Mouse (Mus musculus) heart, embryonic 16.5 days (tissue): Measurements from ENCODE around the gene Adarb1. TPM values are rescaled to one million over a fixed set of nuclear protein-coding genes. Genes with fewer than 3 reads are reported as not detected.

Experiments
- ATAC-seq: fragments of 200-750 bp; cut with Nextera tagmentation; replicated peaks from 2 replicates; pipeline ENCODE4 v1.8.0; 2017; ENCODE audit warnings: moderate number of reproducible peaks; ENCODE audit not compliant: insufficient read depth, low FRiP score; ENCODE audit errors: extremely low read depth
- H3K27ac ChIP-seq: fragments of 300-500 bp; sonication (generic); 2 replicates; pipeline ENCODE4 v1.5.1; 2014; ENCODE audit warnings: mild to moderate bottlenecking, low read length, control low read depth, moderate library complexity
- H3K27me3 ChIP-seq: fragments of 300-500 bp; sonication (generic); 2 replicates; pipeline ENCODE4 v1.6.1; 2014; ENCODE audit warnings: low read length, mixed read lengths; ENCODE audit not compliant: control insufficient read depth, insufficient read depth
- H3K36me3 ChIP-seq: fragments of 300-500 bp; sonication (generic); 2 replicates; pipeline ENCODE4 v1.6.1; 2014; ENCODE audit not compliant: control insufficient read depth, insufficient read depth
- H3K4me1 ChIP-seq: fragments of 300-500 bp; sonication (generic); 2 replicates; pipeline ENCODE4 v1.6.1; 2014; ENCODE audit warnings: low read length, mixed read lengths; ENCODE audit not compliant: control insufficient read depth, insufficient read depth
- H3K4me2 ChIP-seq: fragments of 300-500 bp; sonication (generic); 2 replicates; pipeline ENCODE4 v1.6.1; 2014; ENCODE audit warnings: low read depth, mild to moderate bottlenecking, control low read depth, low read length
- H3K4me3 ChIP-seq: fragments of 300-500 bp; sonication (generic); 2 replicates; pipeline ENCODE4 v1.5.1; 2014; ENCODE audit warnings: mild to moderate bottlenecking, control low read depth, low read length
- H3K9ac ChIP-seq: fragments of 300-500 bp; sonication (generic); 2 replicates; pipeline ENCODE4 v1.6.1; 2014; ENCODE audit warnings: low read length, control low read depth
- H3K9me3 ChIP-seq: fragments of 300-500 bp; sonication (generic); replicated peaks from 2 replicates; pipeline ENCODE4 v1.6.1; 2016; ENCODE audit warnings: low read length; ENCODE audit not compliant: control insufficient read depth
- WGBS: fragments of 180-500 bp; shearing (Covaris S2); extraction: QIAGEN DNeasy Blood & Tissue Kit; methylation state at CpG from one replicate; pipeline ENCODE4 v1.1.7; 2014; 5-methylcytosine and 5-hydroxymethylcytosine counted together
- polyA plus RNA-seq: library from polyadenylated mRNA; unstranded; fragments of >200 nt; fragmentation: Nextera tagmentation; extraction: Ambion mirVana; gene quantifications from 2 replicates; pipeline ENCODE4 v1.2.1, GENCODE M21; 2015

The Adarb1 gene
- polyA plus RNA-seq, 1 experiment from 2014 or later, result 11.7 TPM

- ATAC-seq, result peak; percentile 83
- Histone ChIP-seq H3K9ac (no peak overlapping the region), H3K4me1 (peaks cover 15% of the 10 kb centered on the region), H3K9me3 (no peaks in the 10 kb centered on the region; the same call in 1 of the 2 replicates), H3K4me3 (no peak overlapping the region), H3K27me3 (no peaks in the 10 kb centered on the region), H3K36me3 (no peaks in the 10 kb centered on the region), H3K4me2 (no peak overlapping the region), H3K27ac (peak overlapping the region; percentile 72)
- WGBS, result 19% methylated on average over 2 of the region's 2 CpGs
Measured at GRCm38 (mm10) chr10:77427610-77428009, 9.5 kb upstream of the Adarb1 start.

DNA sequence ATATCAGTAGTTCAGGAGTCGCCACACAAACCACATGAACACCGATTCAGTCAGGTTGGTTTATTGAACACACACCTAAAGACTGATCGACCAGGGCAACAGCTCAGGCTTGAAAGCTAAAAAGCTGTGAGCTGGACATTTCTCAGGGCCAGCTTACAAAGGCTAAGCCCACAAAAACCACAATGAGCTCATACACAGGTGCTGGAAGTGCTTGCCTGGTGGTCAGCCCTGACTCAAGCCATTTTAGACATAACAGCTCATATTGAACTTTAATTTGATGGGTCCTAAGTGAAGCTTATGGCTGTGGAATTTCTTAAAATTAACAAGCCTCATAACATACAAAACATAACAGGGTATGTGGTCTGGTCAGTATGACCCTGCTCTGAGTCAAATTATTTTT is 2.1 kb upstream of the Adarb1 start:
- 0 out of 2 replicates have a peak, but pooled peaks cover 2% of the 10 kb centered on the region for H3K9me3 ChIP-seq
- no peak overlapping the region for H3K4me2 ChIP-seq
- no peak overlapping the region for H3K9ac ChIP-seq
- WGBS, result 89% methylated on average over 3 of the region's 3 CpGs
- H3K4me1 ChIP-seq, result peaks cover 12% of the 10 kb centered on the region
- H3K36me3 ChIP-seq, result no peaks in the 10 kb centered on the region
- peaks cover 3% of the 10 kb centered on the region; the same call in 1 of the 2 replicates for H3K27me3 ChIP-seq
- no peak for ATAC-seq
- no peak overlapping the region for H3K4me3 ChIP-seq
- H3K27ac ChIP-seq, result no peak overlapping the region

DNA sequence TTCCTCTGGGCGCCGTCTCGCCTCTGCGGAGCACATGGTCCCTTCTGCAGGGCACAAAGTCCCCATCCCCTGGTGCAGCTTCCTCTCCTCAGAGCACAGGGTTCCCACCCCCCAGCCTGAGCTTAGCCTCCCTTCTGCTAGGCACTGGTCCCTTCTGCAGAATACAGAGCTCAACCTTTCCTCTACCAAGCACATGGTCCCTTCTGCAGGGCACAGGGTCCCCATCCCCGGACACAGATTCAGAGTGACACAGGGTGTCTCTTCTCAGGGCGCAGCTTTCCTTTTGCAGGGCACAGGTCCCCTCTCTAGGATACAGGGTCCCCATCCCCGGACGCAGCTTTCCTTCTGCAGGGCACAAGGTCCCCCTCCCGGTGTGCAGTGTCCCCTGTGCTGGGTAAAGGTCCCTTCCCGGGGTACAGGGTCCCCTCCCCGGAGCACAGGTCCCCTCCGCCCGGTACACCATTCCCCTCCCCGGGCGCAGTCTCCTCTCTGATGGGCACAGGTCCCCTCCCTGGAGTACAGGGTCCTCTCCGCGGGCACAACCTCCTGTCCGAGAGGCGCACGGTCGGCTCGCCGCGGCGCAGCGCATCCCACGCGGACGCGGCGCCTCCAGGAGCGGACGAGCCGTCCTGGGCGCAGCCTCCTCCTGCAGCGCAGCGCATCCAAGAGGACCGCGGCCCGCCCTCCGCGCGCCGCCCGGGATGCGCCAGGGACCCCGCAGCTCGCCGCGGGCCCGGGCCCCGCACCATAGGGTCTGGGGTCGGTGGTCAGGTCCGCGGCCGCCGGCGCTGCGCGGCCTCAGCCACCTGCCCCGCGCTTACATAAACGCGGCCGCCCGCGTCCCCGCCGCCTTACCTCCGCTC is 599 bp downstream of the Adarb1 start:
- peaks cover 18% of the 10 kb centered on the region for H3K4me1 ChIP-seq
- peak overlapping the region; percentile 90 for H3K4me3 ChIP-seq
- H3K27me3 ChIP-seq, result peaks cover 3% of the 10 kb centered on the region; the same call in 1 of the 2 replicates
- WGBS, result under 1% methylated on average over 68 of the region's 70 CpGs
- H3K4me2 ChIP-seq, result peak overlapping the region; percentile 79
- H3K9ac ChIP-seq, result peak overlapping the region; percentile 73
- H3K27ac ChIP-seq, result peak overlapping the region; percentile 60
- H3K9me3 ChIP-seq, result 0 out of 2 replicates have a peak, but pooled peaks cover 2% of the 10 kb centered on the region
- no peaks in the 10 kb centered on the region for H3K36me3 ChIP-seq
- peak; percentile 68 for ATAC-seq

GRCm38 (mm10) chr10:77416666-77417239 is 1.3 kb downstream of the Adarb1 start:
- Histone ChIP-seq H3K4me1 (peaks cover 18% of the 10 kb centered on the region), H3K27ac (no peak overlapping the region), H3K27me3 (peaks cover 3% of the 10 kb centered on the region; the same call in 1 of the 2 replicates), H3K9ac (peak overlapping the region; percentile 73), H3K36me3 (no peaks in the 10 kb centered on the region), H3K4me2 (peak overlapping the region; percentile 79), H3K9me3 (0 out of 2 replicates have a peak, but pooled peaks cover 2% of the 10 kb centered on the region), H3K4me3 (peak overlapping the region; percentile 90)
- WGBS, result 10% methylated on average over 24 of the region's 24 CpGs
- no peak for ATAC-seq

- no peak overlapping the region for H3K4me3 ChIP-seq
Measured at GRCm38 (mm10) chr10:77415867-77416266, 2.2 kb downstream of the Adarb1 start.

DNA sequence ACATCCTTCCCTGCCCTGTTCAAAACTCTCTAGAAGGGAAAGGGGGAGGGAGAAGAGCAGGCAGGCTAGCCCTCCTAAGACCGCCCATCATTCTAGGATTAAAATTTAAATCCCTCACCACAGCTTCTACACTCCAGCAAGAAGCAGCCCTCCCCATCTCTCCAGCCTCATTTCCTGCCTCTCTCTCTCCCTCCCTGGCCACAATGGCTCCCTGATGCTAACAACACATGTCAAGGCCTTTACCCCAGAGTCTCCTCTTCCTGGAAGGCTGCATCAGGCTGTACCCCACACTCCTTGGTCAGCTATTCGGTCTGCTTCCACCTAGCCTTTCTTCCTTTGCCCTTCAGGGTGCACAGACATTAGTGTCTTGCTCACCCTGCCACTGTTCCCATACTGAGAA is 4.3 kb downstream of the Adarb1 start:
- Histone ChIP-seq H3K4me3 (no peak overlapping the region), H3K4me1 (peaks cover 25% of the 10 kb centered on the region), H3K27ac (no peak overlapping the region), H3K9me3 (no peaks in the 10 kb centered on the region), H3K36me3 (no peaks in the 10 kb centered on the region), H3K27me3 (peaks cover 3% of the 10 kb centered on the region; the same call in 1 of the 2 replicates), H3K4me2 (no peak overlapping the region), H3K9ac (no peak overlapping the region)
- ATAC-seq, result no peak
- 78% methylated on average over 2 of the region's 2 CpGs for WGBS

More at GRCm38 (mm10) chr10:77415867-77416266, 2.2 kb downstream of the Adarb1 start:
- Histone ChIP-seq H3K4me1 (peaks cover 18% of the 10 kb centered on the region), H3K36me3 (no peaks in the 10 kb centered on the region), H3K9ac (no peak overlapping the region), H3K27ac (no peak overlapping the region), H3K27me3 (peaks cover 3% of the 10 kb centered on the region; the same call in 1 of the 2 replicates), H3K4me2 (peak overlapping the region; percentile 25; the same call in 1 of the 2 replicates), H3K9me3 (0 out of 2 replicates have a peak, but pooled peaks cover 2% of the 10 kb centered on the region)
- 72% methylated on average over 5 of the region's 5 CpGs for WGBS
- no peak for ATAC-seq

GRCm38 (mm10) chr10:77409154-77409553 is 8.9 kb downstream of the Adarb1 start:
- no peak overlapping the region for H3K4me2 ChIP-seq
- ATAC-seq, result 0 out of 2 replicates have a peak, but pooled peaks have one; percentile 32
- H3K27me3 ChIP-seq, result no peaks in the 10 kb centered on the region
- H3K36me3 ChIP-seq, result no peaks in the 10 kb centered on the region
- peaks cover 14% of the 10 kb centered on the region for H3K4me1 ChIP-seq
- no peak overlapping the region for H3K27ac ChIP-seq
- H3K9ac ChIP-seq, result no peak overlapping the region; the same call in 1 of the 2 replicates
- 49% methylated on average over 2 of the region's 2 CpGs for WGBS
- no peaks in the 10 kb centered on the region for H3K9me3 ChIP-seq
- H3K4me3 ChIP-seq, result no peak overlapping the region

DNA sequence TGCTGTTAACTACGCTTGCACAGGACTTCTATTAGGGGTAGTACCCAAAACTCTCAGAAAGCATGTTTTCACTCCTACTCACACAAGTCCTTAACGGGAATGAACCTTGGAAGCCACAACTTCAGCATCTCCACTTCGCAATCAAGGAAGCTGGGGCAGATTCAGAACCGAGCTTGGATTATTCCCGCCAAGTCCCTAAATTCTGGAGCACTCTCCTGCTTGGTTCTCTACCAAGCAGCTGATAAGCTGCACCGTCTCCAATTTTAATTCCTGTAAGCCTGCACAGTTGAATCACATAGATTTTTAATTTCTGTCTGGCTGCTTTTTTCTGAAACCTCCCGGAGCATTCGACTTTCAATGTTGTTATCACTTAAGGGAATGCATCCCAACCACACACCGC is 9.8 kb downstream of the Adarb1 start:
- no peak overlapping the region for H3K4me2 ChIP-seq
- H3K4me1 ChIP-seq, result peaks cover 12% of the 10 kb centered on the region
- no peak overlapping the region for H3K4me3 ChIP-seq
- no peak overlapping the region for H3K27ac ChIP-seq
- 77% methylated on average over 9 of the region's 9 CpGs for WGBS
- ATAC-seq, result no peak
- no peak overlapping the region for H3K9ac ChIP-seq
- H3K27me3 ChIP-seq, result no peaks in the 10 kb centered on the region
- no peaks in the 10 kb centered on the region for H3K9me3 ChIP-seq
- no peaks in the 10 kb centered on the region for H3K36me3 ChIP-seq

DNA sequence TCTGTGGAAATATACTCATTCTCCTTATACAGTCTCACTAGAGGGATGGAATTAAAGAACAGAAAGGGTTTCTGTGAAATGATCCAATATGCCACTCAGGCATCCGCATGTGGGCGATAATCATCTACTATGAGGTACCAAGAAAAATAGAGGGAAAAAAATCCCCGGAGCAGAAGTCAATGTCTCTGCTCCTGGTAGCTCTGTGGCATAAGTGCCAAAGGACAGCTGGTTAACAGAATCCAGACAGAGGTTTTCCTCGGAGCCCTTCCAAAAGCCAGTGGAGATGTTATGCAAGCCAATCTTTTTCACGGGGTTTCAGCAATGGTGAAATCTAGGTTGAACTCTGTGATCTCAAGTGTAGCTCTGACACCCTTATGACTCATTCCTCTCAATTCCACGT is 11.6 kb downstream of the Adarb1 start:
- no peaks in the 10 kb centered on the region for H3K9me3 ChIP-seq
- H3K4me3 ChIP-seq, result no peak overlapping the region
- ATAC-seq, result no peak
- WGBS, result 65% methylated on average over 6 of the region's 6 CpGs
- H3K9ac ChIP-seq, result no peak overlapping the region
- H3K27me3 ChIP-seq, result no peaks in the 10 kb centered on the region
- H3K4me1 ChIP-seq, result peaks cover 10% of the 10 kb centered on the region
- no peak overlapping the region for H3K27ac ChIP-seq
- no peak overlapping the region for H3K4me2 ChIP-seq
- H3K36me3 ChIP-seq, result no peaks in the 10 kb centered on the region
